Mouse (Mus musculus) thymus, adult 2 months (tissue): ENCODE measurements around the gene 1700010I14Rik. TPM values are rescaled to one million over a fixed set of nuclear protein-coding genes. Genes with fewer than 3 reads are reported as not detected.
A peak's percentile ranks its signal among the peaks of the same experiment; 100 is the strongest.

Source experiments
- DNase-seq: peaks from one replicate; pipeline ENCODE4 v3.0.0; 2021
- H3K27ac ChIP-seq: fragments of 200-500 bp; 2 replicates; pipeline ENCODE4 v1.5.1; 2012; ENCODE audit warnings: low read length, control low read depth; ENCODE audit not compliant: control insufficient read depth, insufficient read depth
- H3K27me3 ChIP-seq: fragments of 200-500 bp; 2 replicates; pipeline ENCODE4 v1.6.1; 2012; ENCODE audit warnings: mild to moderate bottlenecking, low read length, moderate library complexity, mixed read lengths; ENCODE audit not compliant: control insufficient read depth, insufficient read depth
- H3K36me3 ChIP-seq: fragments of 200-500 bp; 2 replicates; pipeline ENCODE4 v1.6.1; 2012; ENCODE audit warnings: mild to moderate bottlenecking, low read length, moderate library complexity; ENCODE audit not compliant: control insufficient read depth, insufficient read depth
- H3K4me1 ChIP-seq: fragments of 200-500 bp; replicated peaks from 2 replicates; pipeline ENCODE4 v1.6.1; 2012; ENCODE audit warnings: low read length; ENCODE audit not compliant: control insufficient read depth, insufficient read depth
- H3K4me3 ChIP-seq: fragments of 200-500 bp; 2 replicates; pipeline ENCODE4 v1.5.1; 2012; ENCODE audit warnings: mild to moderate bottlenecking, low read length, control low read depth, moderate library complexity; ENCODE audit not compliant: control insufficient read depth, insufficient read depth
- CTCF ChIP-seq: fragments of 200-500 bp; IDR thresholded peaks from 2 replicates; pipeline ENCODE4 v1.5.1; 2012; ENCODE audit warnings: mild to moderate bottlenecking, control low read depth, low read length, moderate library complexity, borderline replicate concordance; ENCODE audit not compliant: control insufficient read depth, poor library complexity, insufficient read depth; ENCODE audit errors: extremely low read depth
- POLR2A ChIP-seq: fragments of 200-500 bp; IDR thresholded peaks from 2 replicates; pipeline ENCODE4 v1.6.1; 2012; ENCODE audit warnings: mild to moderate bottlenecking, low read length, control low read depth, moderate library complexity; ENCODE audit not compliant: control insufficient read depth, poor library complexity, insufficient read depth; ENCODE audit errors: extremely low read depth
- WGBS: fragments of 180-500 bp; shearing (Covaris S2); methylation state at CpG from one replicate; pipeline ENCODE4 v1.1.7; 2018; 5-methylcytosine and 5-hydroxymethylcytosine counted together
- polyA plus RNA-seq: library from polyadenylated mRNA; depleted of rRNA; stranded (reverse); fragments of >200 nt; gene quantifications from 2 replicates; pipeline ENCODE4 v1.2.3, GENCODE M21; 2012

1700010I14Rik gene
- polyA plus RNA-seq, 1 experiment: 2.4 TPM

- 27% methylated on average over 4 of the region's 4 CpGs for WGBS
- H3K27me3 ChIP-seq: no peaks in the 10 kb centered on the region
- no peak overlapping the region for H3K27ac ChIP-seq
- no peaks in the 10 kb centered on the region for H3K36me3 ChIP-seq
- TF ChIP-seq POLR2A: no peak
- no peak for TF ChIP-seq CTCF
- no peak overlapping the region for H3K4me3 ChIP-seq
- peak; percentile 38 for DNase-seq
- H3K4me1 ChIP-seq: peaks cover 15% of the 10 kb centered on the region
These were observed 16.4 kb downstream of the 1700010I14Rik start for GRCm38 (mm10) chr17:9004516-9004915.

- Histone ChIP-seq H3K4me1 (no peaks in the 10 kb centered on the region), H3K4me3 (no peak overlapping the region), H3K27me3 (no peaks in the 10 kb centered on the region), H3K36me3 (no peaks in the 10 kb centered on the region), H3K27ac (no peak overlapping the region)
- no peak for DNase-seq
- 76% methylated on average over 14 of the region's 14 CpGs for WGBS
- TF ChIP-seq POLR2A (no peak), CTCF (no peak)
These were observed 35.2 kb downstream of the 1700010I14Rik start for GRCm38 (mm10) chr17:9023198-9023942.

- Histone ChIP-seq H3K4me3 (no peak overlapping the region), H3K4me1 (peaks cover 6% of the 10 kb centered on the region), H3K36me3 (no peaks in the 10 kb centered on the region), H3K27ac (no peak overlapping the region), H3K27me3 (no peaks in the 10 kb centered on the region)
- 57% methylated on average over 5 of the region's 5 CpGs for WGBS
- no peak for TF ChIP-seq POLR2A
- no peak for TF ChIP-seq CTCF
- DNase-seq: peak; percentile 19
These were observed 42.0 kb downstream of the 1700010I14Rik start for GRCm38 (mm10) chr17:9030181-9030580.

- Histone ChIP-seq H3K4me1 (peaks cover 6% of the 10 kb centered on the region), H3K27me3 (no peaks in the 10 kb centered on the region), H3K27ac (no peak overlapping the region), H3K4me3 (no peak overlapping the region), H3K36me3 (no peaks in the 10 kb centered on the region)
- 17% methylated on average over 24 of the region's 24 CpGs for WGBS
- peak; percentile 80 for DNase-seq
- TF ChIP-seq CTCF: peak; percentile 52; the same call in 1 of the 2 replicates
- TF ChIP-seq POLR2A: no peak
These were observed 43.4 kb downstream of the 1700010I14Rik start for GRCm38 (mm10) chr17:9031241-9032141.

DNA sequence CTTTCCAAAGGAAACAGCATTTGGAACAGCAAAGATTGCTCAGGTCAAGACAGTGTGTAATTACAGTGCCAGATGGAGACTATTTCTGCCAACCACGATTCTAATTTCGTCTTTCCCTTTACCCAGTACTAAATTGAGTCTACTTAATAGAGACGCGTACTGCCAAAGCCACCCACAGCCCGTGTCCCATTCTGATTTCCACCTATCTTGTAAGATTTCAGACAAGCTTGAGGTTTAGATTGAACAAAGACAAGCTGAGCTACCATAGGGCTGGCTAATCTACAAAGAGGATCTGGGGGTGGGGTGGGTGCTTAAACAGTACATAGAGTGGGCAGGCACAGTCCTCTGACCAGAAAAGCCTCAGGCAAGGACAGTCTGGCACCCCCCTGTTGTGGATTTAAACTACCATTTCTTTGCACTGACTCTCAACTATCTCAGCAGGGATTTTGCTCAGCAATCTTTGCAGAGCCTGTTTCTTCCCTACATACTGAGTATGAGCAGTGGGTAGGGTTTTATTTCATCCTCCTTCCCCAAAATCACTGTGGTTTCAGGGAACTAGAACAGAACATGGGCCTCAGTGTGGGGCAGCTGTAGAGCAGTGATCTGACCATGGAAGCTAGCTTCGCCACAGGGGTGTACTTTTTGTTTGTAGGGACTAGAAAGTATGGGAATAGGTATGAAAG lies 44.4 kb downstream of the 1700010I14Rik start:
- Histone ChIP-seq H3K27me3 (no peaks in the 10 kb centered on the region), H3K4me3 (no peak overlapping the region), H3K36me3 (no peaks in the 10 kb centered on the region), H3K4me1 (peaks cover 6% of the 10 kb centered on the region), H3K27ac (no peak overlapping the region)
- TF ChIP-seq CTCF (no peak), POLR2A (no peak)
- no peak for DNase-seq
- WGBS: 84% methylated on average over 6 of the region's 6 CpGs

- Histone ChIP-seq H3K27ac (no peak overlapping the region), H3K27me3 (no peaks in the 10 kb centered on the region), H3K36me3 (no peaks in the 10 kb centered on the region), H3K4me3 (no peak overlapping the region), H3K4me1 (peaks cover 6% of the 10 kb centered on the region)
- WGBS: 82% methylated on average over 5 of the region's 5 CpGs
- TF ChIP-seq POLR2A: no peak
- DNase-seq: no peak
These were observed 45.4 kb downstream of the 1700010I14Rik start for GRCm38 (mm10) chr17:9033511-9033910.
